Mouse (Mus musculus) naive thymus-derived CD4-positive, alpha-beta T cell, adult 2 months (primary cell): ENCODE results near the gene Il12rb1.

Experiments used
- DNase-seq: peaks from one replicate; pipeline ENCODE4 v3.0.0-alpha.2; 2011; ENCODE audit warnings: low read depth

The Il12rb1 gene

GRCm38 (mm10) chr8:70850947-70851346 lies 42.7 kb downstream of the Il12rb1 start:
- DNase-seq, result no peak

GRCm38 (mm10) chr8:70851837-70852236 lies 43.6 kb downstream of the Il12rb1 start:
- DNase-seq, result no peak

GRCm38 (mm10) chr8:70852595-70853231 lies 44.5 kb downstream of the Il12rb1 start:
- no peak for DNase-seq

GRCm38 (mm10) chr8:70853863-70854262 lies 45.6 kb downstream of the Il12rb1 start:
- no peak for DNase-seq

GRCm38 (mm10) chr8:70856028-70856427 lies 47.8 kb downstream of the Il12rb1 start:
- no peak for DNase-seq

- peak; percentile 23 for DNase-seq
Measured at GRCm38 (mm10) chr8:70856541-70857197, 48.4 kb downstream of the Il12rb1 start.

- no peak for DNase-seq
Measured at GRCm38 (mm10) chr8:70857516-70857915, 49.3 kb downstream of the Il12rb1 start.

GRCm38 (mm10) chr8:70862824-70863641 lies 54.8 kb downstream of the Il12rb1 start, which contains the start of gene Kcnn1:
Gene Kcnn1 (minus strand): TSS chr8:70863258.
- no peak for DNase-seq

- peak; percentile 63 for DNase-seq
Measured at GRCm38 (mm10) chr8:70863956-70864711, 55.9 kb downstream of the Il12rb1 start.

GRCm38 (mm10) chr8:70864712-70865221 lies 56.5 kb downstream of the Il12rb1 start:
- no peak for DNase-seq

GRCm38 (mm10) chr8:70865350-70866000 lies 57.2 kb downstream of the Il12rb1 start:
- peak; percentile 100 for DNase-seq

GRCm38 (mm10) chr8:70866001-70866520 lies 57.8 kb downstream of the Il12rb1 start:
- DNase-seq, result peak; percentile 46

GRCm38 (mm10) chr8:70866566-70866965 lies 58.3 kb downstream of the Il12rb1 start:
- DNase-seq, result no peak

GRCm38 (mm10) chr8:70868559-70869198 lies 60.4 kb downstream of the Il12rb1 start:
- DNase-seq, result peak; percentile 77

- DNase-seq, result no peak
Measured at GRCm38 (mm10) chr8:70869199-70869571, 60.9 kb downstream of the Il12rb1 start.

GRCm38 (mm10) chr8:70869601-70870041 lies 61.4 kb downstream of the Il12rb1 start:
- peak; percentile 86 for DNase-seq
